ENCODE assay signal across 13 mouse cellular contexts in the genomic region with DNA sequence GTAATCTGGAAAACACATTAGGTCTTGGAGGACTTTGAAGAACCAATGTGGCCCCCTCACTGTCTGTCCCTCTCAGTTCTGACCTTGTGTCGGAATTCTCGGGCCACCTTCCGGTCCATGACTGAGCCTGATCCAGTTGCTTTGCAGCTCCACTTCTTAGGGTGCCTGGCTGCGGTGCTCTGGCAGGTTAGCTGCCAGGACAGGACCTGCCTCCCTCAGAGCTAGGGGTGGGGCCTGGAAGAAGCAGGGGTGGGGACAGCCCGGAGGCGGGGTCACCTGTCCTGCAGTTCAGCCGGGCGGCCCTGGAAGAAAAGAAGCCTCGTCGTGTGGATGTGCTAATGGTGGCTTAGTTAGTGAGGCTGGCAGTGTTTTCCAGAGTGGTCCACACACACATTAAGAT. TPM values are rescaled to one million over a fixed set of nuclear protein-coding genes. Genes with fewer than 3 reads are reported as not detected.
DNase-seq lines count a peak whose midpoint lies in the region; ATAC-seq and TF ChIP-seq lines count a peak whose summit lies in the region.
"Had no signal": no experiment of that assay in that cellular context is flagged by ENCODE, and none has a peak within 500 bp of the region (broad histone marks: within the 10 kb centered on the region; RNA-seq: fewer than 3 reads in every experiment).

A gene (minus strand): TSS at position 158 of the 400 bp plus-strand sequence.

- peak within 1 kb of the TSS; percentile 33 for H3K4me3 ChIP-seq in intestine, embryonic 14.5 days (ENCODE audit: low read depth, low read length)
- no peak within 1 kb of the TSS for H3K4me3 ChIP-seq in forebrain, postnatal 0 days (ENCODE audit: low read depth, low read length)
- H3K4me3 ChIP-seq: forebrain, embryonic 12.5 days had no signal

- DNase-seq in heart, adult 18-20 months = peak; percentile 8 to 12
- no peak for DNase-seq in heart, postnatal 36 days
- peak; percentile 26 for DNase-seq in ZHBTc4 (ENCODE audit: low read depth, low spot score)
- DNase-seq in intestine, embryonic 14.5 days (ENCODE audit: low spot score) = peak; percentile 64
- DNase-seq in kidney, postnatal 25 days = peak; percentile 81 to 93
- DNase-seq in forebrain, postnatal 0 days = no peak
- DNase-seq in layer of hippocampus, postnatal 25 days (ENCODE audit: extremely low spot score in 1 of 2, low spot score in 1 of 2) = no peak
- DNase-seq in spleen, adult 12 weeks (ENCODE audit: low spot score) = no peak
- DNase-seq: thymus, adult 18-20 months had no signal

- H3K27ac ChIP-seq in intestine, embryonic 14.5 days (ENCODE audit: low read depth) = peak within 1 kb of the TSS; percentile 78
- no peak within 1 kb of the TSS for H3K27ac ChIP-seq in forebrain, postnatal 0 days (ENCODE audit: low read depth, low read length)
- H3K27ac ChIP-seq: forebrain, embryonic 12.5 days had no signal

- H3K9ac ChIP-seq in intestine, embryonic 14.5 days (ENCODE audit: low read length) = peak within 1 kb of the TSS; percentile 47
- no peak within 1 kb of the TSS for H3K9ac ChIP-seq in forebrain, postnatal 0 days
- H3K9ac ChIP-seq: forebrain, embryonic 12.5 days had no signal

- H3K36me3 ChIP-seq in intestine, embryonic 14.5 days (ENCODE audit: control insufficient read depth, insufficient read depth, low read length) = no peaks in the 10 kb centered on the region
- no peaks in the 10 kb centered on the region for H3K36me3 ChIP-seq in forebrain, postnatal 0 days (ENCODE audit: insufficient read depth)
- H3K36me3 ChIP-seq: forebrain, embryonic 12.5 days had no signal

- H3K4me2 ChIP-seq in intestine, embryonic 14.5 days (ENCODE audit: low read length) = peak within 1 kb of the TSS; percentile 44
- no peak within 1 kb of the TSS for H3K4me2 ChIP-seq in forebrain, postnatal 0 days (ENCODE audit: low read depth)
- H3K4me2 ChIP-seq: forebrain, embryonic 12.5 days had no signal

- WGBS in intestine, embryonic 14.5 days = 19% methylated on average over 10 of the region's 10 CpGs
- WGBS in forebrain, postnatal 0 days = 29% methylated on average over 10 of the region's 10 CpGs

- no peaks in the 10 kb centered on the region for H3K27me3 ChIP-seq in intestine, embryonic 14.5 days (replicated peaks; ENCODE audit: control insufficient read depth, insufficient read depth, low read length)
- no peaks in the 10 kb centered on the region for H3K27me3 ChIP-seq in forebrain, postnatal 0 days (ENCODE audit: insufficient read depth, low read length)

- intact Hi-C loops in heart, postnatal 36 days (cut with DNase I) = no loop called here

- no peaks in the 10 kb centered on the region for H3K4me1 ChIP-seq in intestine, embryonic 14.5 days (replicated peaks; ENCODE audit: control insufficient read depth, insufficient read depth, low read length)
- H3K4me1 ChIP-seq in forebrain, postnatal 0 days (ENCODE audit: insufficient read depth) = peaks cover 8% of the 10 kb centered on the region; the same call in 1 of the 2 replicates

- TF ChIP-seq CTCF in forebrain, postnatal 0 days (IDR thresholded peaks at IDR 0.05; ENCODE audit: low read depth) = no peak

- no peaks in the 10 kb centered on the region for H3K9me3 ChIP-seq in intestine, embryonic 14.5 days (ENCODE audit: control insufficient read depth, low read length)
- no peaks in the 10 kb centered on the region for H3K9me3 ChIP-seq in forebrain, postnatal 0 days (ENCODE audit: low read length)
- H3K9me3 ChIP-seq: forebrain, embryonic 12.5 days had no signal

- peak; percentile 71 for ATAC-seq in intestine, embryonic 14.5 days (replicated peaks; ENCODE audit: low FRiP score, low TSS enrichment, low read depth)
- ATAC-seq in forebrain, postnatal 0 days = no peak

RNA-seq across cellular contexts. Expression of the gene that starts here (rescaled TPM):
- 1 to 10 TPM; 4.5 to 4.8 TPM for total RNA-seq in heart, adult 18-20 months (2021)
- 1 to 10 TPM; 5.8 to 7.4 TPM for total RNA-seq in heart, postnatal 36 days (2021)
- 36.6 and 36.8 TPM in 2 replicates for polyA plus RNA-seq in intestine, embryonic 14.5 days (2014; fragmentation: Nextera tagmentation; extraction: Ambion mirVana)
- 0.31 and 1.6 TPM in 2 replicates for total RNA-seq in forebrain, postnatal 0 days (2014; rRNA removed)
- polyA plus RNA-seq in forebrain, postnatal 0 days (2015; fragmentation: Nextera tagmentation; extraction: Ambion mirVana) = 1.6 and 1.9 TPM in 2 replicates
- total RNA-seq in layer of hippocampus, postnatal 25 days (2021) = under 1 TPM in 1 of 2 experiments, not detected in 1; 0.28 TPM
- total RNA-seq: hematopoietic stem cell, adult 5-6 weeks; megakaryocyte progenitor cell, adult 5-6 weeks had no signal
- polyA plus RNA-seq: C2C12 had no signal

Comparison
In these comparisons a context has a peak if more than half of its experiments do, and no peak if none do; other contexts are left out.
1. RNA of the gene that starts here (polyA plus RNA-seq): 36.6 to 36.8 TPM in intestine, embryonic 14.5 days; 1.6 to 1.9 TPM in forebrain, postnatal 0 days; every median in the first group is over 10 times any median in the second.
2. DNase-seq: peak in heart, adult 18-20 months (2 of 2), ZHBTc4 (single experiment), intestine, embryonic 14.5 days (single experiment) and kidney, postnatal 25 days (2 of 2); none in heart, postnatal 36 days (0 of 2), forebrain, postnatal 0 days (single experiment), layer of hippocampus, postnatal 25 days (0 of 2) and spleen, adult 12 weeks (single experiment).